Mouse (Mus musculus) left cerebral cortex, adult 6 months (tissue): ENCODE data around the gene Abhd17b. TPM values are rescaled to one million over a fixed set of nuclear protein-coding genes. Genes with fewer than 3 reads are reported as not detected.

Experiments used
- long read RNA-seq, 2 experiments: library from polyadenylated mRNA; unstranded; transcript quantifications; one replicate each; pipeline ENCODE4 v2.0.0; 2019 to 2020
- polyA plus RNA-seq: library from polyadenylated mRNA; unstranded; fragments of <200 nt; fragmentation: Nextera tagmentation; gene quantifications from 2 replicates; pipeline ENCODE4 v1.2.3, GENCODE M21; 2021

The Abhd17b gene
- polyA plus RNA-seq = 8.2 and 23.5 TPM in 2 replicates
- long read RNA-seq, experiment 1, transcript Abhd17b-201 (4 exons, 2,259 nt) = major isoform, 11 of 22 reads
- long read RNA-seq, experiment 1, partial matches to known transcripts = 7 of 22 reads
- long read RNA-seq, experiment 1, other reads (novel, unspliced or antisense) = 2 of 22 reads
- long read RNA-seq, experiment 2, partial matches to known transcripts = 12 of 12 reads
- long read RNA-seq, experiment 2, other reads (novel, unspliced or antisense) = 0 of 12 reads

DNA sequence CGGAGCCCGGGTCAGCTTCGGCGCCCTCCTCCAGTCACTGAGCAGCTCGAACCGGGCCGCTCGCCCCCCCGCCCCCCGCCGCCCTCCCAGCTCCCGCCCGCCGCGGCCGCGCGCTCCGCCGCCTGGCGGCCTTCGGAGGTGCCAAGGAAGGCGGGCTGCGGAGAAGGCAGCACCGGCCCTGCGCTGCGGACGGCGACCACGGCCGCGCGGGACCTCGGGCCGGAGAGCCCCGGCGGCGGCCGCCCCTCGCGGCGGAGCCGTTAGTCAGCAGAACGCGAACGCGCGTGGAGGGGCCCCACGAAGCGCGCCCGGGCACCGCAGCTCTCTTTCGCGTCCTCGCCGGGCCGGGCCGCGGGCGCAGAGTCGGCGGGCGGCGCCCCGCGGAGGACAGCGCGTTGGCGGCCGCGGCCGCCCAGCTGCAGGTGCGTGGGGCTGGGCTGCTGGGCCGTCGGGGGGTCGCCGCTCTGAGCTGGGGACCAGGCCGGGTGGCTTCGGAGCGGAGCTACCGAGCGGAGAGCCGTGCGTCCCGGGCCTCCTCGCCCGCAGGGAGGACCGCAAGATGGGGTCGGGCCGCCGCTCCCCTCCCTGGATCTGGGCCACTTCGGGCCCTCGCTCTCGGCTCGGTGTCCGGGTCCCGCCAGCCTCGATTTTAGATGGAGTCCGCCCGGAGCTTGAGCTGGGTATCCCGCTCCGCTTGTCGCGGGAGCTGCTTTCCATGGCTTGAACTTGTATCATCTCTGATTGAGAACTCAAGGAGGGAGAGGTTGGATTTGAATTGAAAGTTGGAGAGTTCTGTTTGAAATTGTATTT, at the start of gene Abhd17b:
Gene Abhd17b (plus strand): TSS at position 14 of the 810 bp plus-strand sequence.

DNA sequence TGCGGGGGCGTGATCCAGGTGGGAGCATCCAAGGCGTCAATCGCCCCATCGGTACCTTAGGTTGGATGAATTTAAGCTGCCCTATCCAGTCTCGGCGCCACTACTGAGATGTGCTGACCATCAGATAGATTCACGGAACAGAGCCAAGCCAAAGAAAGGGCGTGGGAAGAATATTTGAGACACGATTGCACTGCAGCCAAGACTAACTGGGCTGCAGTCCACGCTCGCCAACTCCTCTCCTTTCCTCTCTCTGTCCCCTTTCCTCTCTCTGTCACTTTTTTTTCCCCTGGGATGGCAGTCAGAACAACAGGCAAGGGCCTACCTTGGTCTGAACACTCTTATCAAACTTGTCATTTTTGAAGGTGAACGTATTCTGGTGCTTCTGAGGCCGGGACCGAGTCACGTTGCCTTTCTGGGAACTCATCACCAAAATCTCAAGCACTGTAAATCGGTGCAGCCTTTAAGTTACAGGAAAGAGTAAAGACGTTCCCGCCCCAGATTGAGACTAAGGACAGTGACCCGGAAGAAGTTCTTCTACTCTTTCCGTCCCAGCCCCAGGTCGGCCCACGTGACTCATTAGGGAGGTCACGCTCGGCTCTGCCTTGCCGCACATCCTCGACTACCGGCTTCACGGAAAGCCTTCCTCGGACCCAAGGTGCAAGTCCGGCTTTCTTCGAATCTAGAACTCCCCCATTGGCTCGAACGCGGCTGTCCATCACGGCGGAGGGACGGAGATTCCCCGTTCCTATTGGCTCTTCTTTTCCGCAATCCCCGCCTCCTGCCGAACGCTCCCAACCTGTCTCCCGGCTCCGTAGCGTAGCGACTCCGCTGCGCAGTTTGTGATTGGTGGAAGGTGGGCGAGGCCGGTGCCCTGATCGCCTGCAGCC, 457 bp upstream of the Abhd17b start, which contains the start of gene 1110059E24Rik:
Gene 1110059E24Rik (minus strand): TSS at position 692 of the 887 bp plus-strand sequence.

Other genes with a start within 250 kb of the Abhd17b start
- 21.8 and 31.0 TPM in 2 replicates for gene Gda, start 179.7 kb upstream of the Abhd17b start, polyA plus RNA-seq
- 27.3 and 32.8 TPM in 2 replicates for gene 1110059E24Rik, start 209 bp upstream of the Abhd17b start, polyA plus RNA-seq
- 3.2 and 4.3 TPM in 2 replicates for gene Cemip2, start 125.2 kb downstream of the Abhd17b start, polyA plus RNA-seq